Mouse (Mus musculus) ZHBTc4 (cell line): ENCODE results near the gene Defa31.
"Not testable (repeated sequence)": the region's sequence is repeated elsewhere in the genome, so short reads cannot be mapped to it uniquely, and the experiment has no call there.

Experiments
- DNase-seq: peaks from one replicate; pipeline ENCODE4 v3.0.0-alpha.2; 2011; ENCODE audit warnings: low read depth, low spot score

Gene Defa31

DNA sequence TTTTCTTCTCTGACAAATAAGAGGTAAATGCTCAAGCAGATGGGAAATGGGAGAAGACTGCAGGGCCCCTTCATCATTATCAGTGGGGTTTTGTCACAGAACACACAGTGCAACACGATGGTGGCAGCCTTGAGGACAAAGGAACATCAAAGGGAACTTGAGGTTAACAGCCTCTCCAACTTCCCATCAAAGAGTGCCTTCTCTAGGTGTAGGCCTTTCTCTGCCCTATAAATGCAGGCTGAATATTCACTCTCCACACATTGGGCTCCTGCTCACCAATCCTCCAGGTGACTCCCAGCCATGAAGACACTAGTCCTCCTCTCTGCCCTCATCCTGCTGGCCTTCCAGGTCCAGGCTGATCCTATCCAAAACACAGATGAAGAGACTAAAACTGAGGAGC lies at the start of gene Defa31:
Gene Defa31 (plus strand): TSS at position 301 of the 400 bp plus-strand sequence.
- not testable (repeated sequence) for DNase-seq

- DNase-seq, result not testable (repeated sequence)
Observed at GRCm38 (mm10) chr8:21161977-21162376, 29.4 kb upstream of the Defa31 start, which contains the start of gene Defa22. TSS of gene Defa22 (plus strand) at chr8:21162277.

DNA sequence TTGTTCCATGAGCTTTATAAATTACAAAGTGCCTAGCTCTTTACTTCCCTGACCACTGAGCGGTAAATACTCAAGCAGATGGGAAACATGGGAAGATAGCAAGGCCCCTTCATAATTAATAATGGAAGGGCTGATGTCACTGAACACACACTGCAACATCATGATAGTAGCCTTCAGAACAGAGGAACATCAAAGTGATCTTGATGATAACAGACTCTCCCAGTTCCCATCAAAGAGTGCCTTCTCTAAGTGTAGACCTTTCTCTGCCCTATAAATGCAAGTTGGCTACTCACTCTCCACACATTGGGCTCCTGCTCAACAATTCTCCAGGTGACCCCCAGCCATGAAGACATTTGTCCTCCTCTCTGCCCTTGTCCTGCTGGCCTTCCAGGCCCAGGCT lies 9.8 kb downstream of the Defa31 start, which contains the start of gene Gm15293:
Gene Gm15293 (plus strand): TSS at position 301 of the 400 bp plus-strand sequence.
- not testable (repeated sequence) for DNase-seq
